Mouse (Mus musculus) neutrophil, adult 5-6 weeks (primary cell): ENCODE results near the gene Elp1. TPM values are rescaled to one million over a fixed set of nuclear protein-coding genes. Genes with fewer than 3 reads are reported as not detected.
A peak's percentile ranks its signal among the peaks of the same experiment; 100 is the strongest.

Source experiments
- ATAC-seq: fragments of 151-379, 151-347 bp; 2 replicates; pipeline ENCODE4 v1.8.0; 2017; ENCODE audit warnings: mild to moderate bottlenecking, moderate TSS enrichment; ENCODE audit not compliant: insufficient number of reproducible peaks, poor library complexity, low FRiP score, severe bottlenecking; ENCODE audit errors: extremely low read depth
- total RNA-seq: library from RNA; stranded (forward); fragments of 200-1000 nt; gene quantifications from 2 replicates; pipeline ENCODE4 v1.2.3, GENCODE M21; 2017

Gene Elp1
- total RNA-seq = 99.6 and 106 TPM in 2 replicates

DNA sequence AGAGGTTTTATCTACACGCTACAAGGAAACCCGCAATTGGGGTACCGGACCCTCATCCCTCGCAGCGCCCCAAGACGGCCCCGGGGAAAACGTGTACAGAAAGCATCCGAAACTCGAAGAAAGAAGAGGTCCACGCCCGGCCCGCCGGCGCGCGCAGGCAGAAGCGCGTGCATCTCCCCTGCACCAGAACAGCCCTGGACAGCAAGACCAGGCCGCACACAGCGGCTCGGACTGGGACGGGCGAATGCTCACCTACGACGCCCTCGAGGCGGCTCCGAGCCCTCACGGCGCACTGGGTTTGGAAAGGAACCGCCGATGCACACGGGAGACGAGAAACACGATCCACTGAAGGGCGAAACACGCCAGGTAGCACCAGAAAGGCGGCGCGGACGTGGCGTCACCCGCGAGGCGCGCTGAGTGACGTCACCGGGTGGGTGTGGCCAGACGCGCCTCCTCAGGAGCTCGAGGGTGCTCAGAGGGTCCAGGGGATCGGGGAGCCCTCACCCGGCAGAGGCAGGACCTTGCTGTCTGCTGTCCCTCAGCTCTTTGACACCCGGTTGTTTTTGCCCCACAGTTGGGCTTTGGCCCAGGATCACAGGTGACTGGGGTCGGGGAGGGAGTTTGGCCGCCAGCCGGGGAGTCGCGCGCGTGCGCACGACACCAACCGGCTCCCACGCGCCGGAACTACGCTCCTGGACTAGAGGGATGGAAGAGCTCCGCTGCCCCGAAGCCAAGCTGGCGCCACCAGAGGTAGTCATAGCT lies at the start of gene Elp1, which contains the start of gene Fam206a:
Gene Elp1, minus strand, starts transcription at position 425 of the 762 bp plus-strand sequence.
Gene Fam206a, plus strand, starts transcription at position 439 of the 762 bp plus-strand sequence.
- ATAC-seq = peak; percentile 89

GRCm38 (mm10) chr4:56850724-56851123 lies 48.6 kb upstream of the Elp1 start:
- no peak for ATAC-seq

- no peak for ATAC-seq
Measured at GRCm38 (mm10) chr4:56848044-56848443, 45.9 kb upstream of the Elp1 start.

GRCm38 (mm10) chr4:56847400-56847799 lies 45.3 kb upstream of the Elp1 start:
- no peak for ATAC-seq

DNA sequence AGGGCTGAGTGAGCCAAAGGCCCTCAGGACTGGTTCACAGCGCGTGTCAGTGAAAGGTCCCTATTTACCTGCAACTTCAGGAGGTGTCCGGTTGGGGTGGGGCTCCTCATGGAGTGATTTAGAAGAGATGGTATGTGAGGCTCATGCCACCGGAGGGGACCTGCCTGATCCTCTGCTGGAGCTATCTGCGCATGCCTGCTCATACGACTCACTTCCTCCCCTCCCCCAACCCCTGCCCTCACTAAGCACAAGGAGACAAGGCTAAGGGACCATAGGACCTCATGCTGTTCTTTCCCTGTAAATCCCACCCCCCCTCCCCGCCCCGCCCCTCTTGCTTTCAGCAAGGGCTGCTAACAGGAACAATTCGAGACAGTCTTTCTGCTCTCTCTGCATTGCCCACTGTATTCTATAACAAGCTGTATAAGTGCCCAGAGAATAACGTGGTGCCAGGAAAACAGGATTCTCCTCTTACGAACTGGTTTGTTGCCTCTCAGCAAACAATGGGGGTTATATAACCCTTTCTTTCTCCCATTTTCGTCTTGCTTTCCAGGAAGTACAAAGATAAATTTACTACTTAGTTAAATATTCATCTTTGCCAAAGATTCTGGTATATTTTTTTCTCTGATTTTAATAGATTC lies 43.9 kb upstream of the Elp1 start:
- ATAC-seq = no peak

GRCm38 (mm10) chr4:56844911-56845310 lies 42.8 kb upstream of the Elp1 start:
- ATAC-seq = no peak

GRCm38 (mm10) chr4:56843963-56844362 lies 41.8 kb upstream of the Elp1 start:
- no peak for ATAC-seq

GRCm38 (mm10) chr4:56842501-56842900 lies 40.4 kb upstream of the Elp1 start:
- no peak for ATAC-seq

- ATAC-seq = no peak
Measured at GRCm38 (mm10) chr4:56840297-56840696, 38.2 kb upstream of the Elp1 start.

- ATAC-seq = no peak
Measured at GRCm38 (mm10) chr4:56837661-56838060, 35.5 kb upstream of the Elp1 start.

DNA sequence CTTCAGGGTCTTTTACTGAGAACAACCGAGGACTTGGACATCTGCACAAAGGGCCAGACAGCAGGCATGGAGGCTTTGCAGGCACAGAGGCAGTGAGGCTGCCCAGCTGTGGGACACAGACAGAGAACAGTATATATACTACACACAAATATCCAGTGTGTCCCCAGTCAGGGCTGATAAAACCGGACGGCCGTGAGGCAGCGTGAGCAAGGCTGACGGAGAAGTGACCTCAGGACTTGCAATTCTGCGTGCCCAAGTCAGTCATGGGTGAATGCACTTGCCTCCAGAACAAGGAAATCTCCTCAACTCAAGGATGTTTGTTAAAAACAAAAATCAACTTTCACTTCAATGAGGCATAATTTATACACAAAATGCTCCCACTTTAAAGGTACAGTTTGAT lies 29.9 kb upstream of the Elp1 start:
- no peak for ATAC-seq

GRCm38 (mm10) chr4:56831013-56831609 lies 29.0 kb upstream of the Elp1 start:
- no peak for ATAC-seq

GRCm38 (mm10) chr4:56829511-56829921 lies 27.4 kb upstream of the Elp1 start:
- no peak for ATAC-seq

GRCm38 (mm10) chr4:56828932-56829331 lies 26.8 kb upstream of the Elp1 start:
- ATAC-seq = no peak

DNA sequence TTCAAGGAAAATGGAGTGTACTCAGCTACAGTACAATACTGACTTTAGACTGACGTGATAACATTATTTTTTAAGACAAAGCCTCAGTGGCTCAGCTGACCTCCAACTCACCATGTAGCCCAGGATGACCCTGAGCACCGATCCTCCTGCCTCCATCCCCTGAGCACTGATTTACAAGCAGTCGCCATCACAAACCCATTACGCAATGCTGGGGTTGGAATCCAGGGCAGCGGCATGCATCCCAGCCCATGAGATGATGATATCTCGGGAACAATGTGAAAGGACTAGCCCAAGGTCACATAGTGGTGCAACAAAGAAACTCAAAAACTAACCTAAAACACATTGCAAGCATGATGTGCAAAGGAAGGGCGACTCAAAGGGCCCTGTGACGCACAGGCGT lies 22.1 kb upstream of the Elp1 start:
- ATAC-seq = no peak

GRCm38 (mm10) chr4:56820017-56820550 lies 18.0 kb upstream of the Elp1 start:
- ATAC-seq = no peak

DNA sequence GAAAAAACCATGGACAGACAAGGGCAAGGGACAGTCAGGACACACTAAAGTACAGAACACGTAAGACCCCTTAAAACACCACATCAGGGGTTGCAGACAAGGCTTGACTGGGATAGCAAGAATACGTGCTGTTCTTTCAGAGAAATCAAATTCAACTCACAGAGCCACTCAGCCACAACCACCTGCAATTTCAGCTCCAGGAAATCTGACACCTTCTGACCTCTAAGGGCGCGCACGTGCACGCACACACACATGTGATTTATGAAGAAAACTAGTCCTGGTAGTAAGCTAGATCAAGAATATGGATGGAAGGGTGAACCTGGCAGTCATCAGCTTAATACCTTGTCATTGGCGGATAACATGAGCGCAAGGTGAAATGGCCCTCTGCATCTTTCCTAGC lies 13.0 kb upstream of the Elp1 start:
- ATAC-seq = no peak

GRCm38 (mm10) chr4:56812096-56812495 lies 10.0 kb upstream of the Elp1 start:
- ATAC-seq = no peak

- no peak for ATAC-seq
Measured at GRCm38 (mm10) chr4:56811642-56812041, 9.5 kb upstream of the Elp1 start.

GRCm38 (mm10) chr4:56809050-56809449 lies 6.9 kb upstream of the Elp1 start:
- ATAC-seq = no peak
